Mouse (Mus musculus) midbrain, embryonic 10.5 days (tissue): ENCODE measurements around the gene Tmem125. TPM values are rescaled to one million over a fixed set of nuclear protein-coding genes. Genes with fewer than 3 reads are reported as not detected.

ENCODE experiments used
- DNase-seq: peaks from one replicate; pipeline ENCODE4 v3.0.0-alpha.2; 2017; ENCODE audit warnings: low spot score
- H3K27ac ChIP-seq: fragments of 300-500 bp; sonication (generic); replicated peaks from 2 replicates; pipeline ENCODE4 v1.5.1; 2016; ENCODE audit warnings: mild to moderate bottlenecking
- H3K27me3 ChIP-seq: fragments of 300-500 bp; sonication (generic); 2 replicates; pipeline ENCODE4 v1.6.1; 2016; ENCODE audit warnings: low read depth, mild to moderate bottlenecking; ENCODE audit not compliant: poor library complexity, severe bottlenecking
- H3K36me3 ChIP-seq: fragments of 300-500 bp; sonication (generic); 2 replicates; pipeline ENCODE4 v1.6.1; 2016; ENCODE audit warnings: mild to moderate bottlenecking, moderate library complexity
- H3K4me1 ChIP-seq: fragments of 300-500 bp; sonication (generic); 2 replicates; pipeline ENCODE4 v1.6.1; 2016
- H3K4me3 ChIP-seq: fragments of 300-500 bp; sonication (generic); 2 replicates; pipeline ENCODE4 v1.5.1; 2016; ENCODE audit warnings: mild to moderate bottlenecking, moderate library complexity
- H3K9me3 ChIP-seq: fragments of 300-500 bp; sonication (generic); replicated peaks from 2 replicates; pipeline ENCODE4 v1.6.1; 2016; ENCODE audit warnings: mild to moderate bottlenecking
- WGBS: fragments of 180-500 bp; shearing (Covaris S2); methylation state at CpG from one replicate; pipeline ENCODE4 v1.1.7; 2016; 5-methylcytosine and 5-hydroxymethylcytosine counted together
- polyA plus RNA-seq: library from polyadenylated mRNA; unstranded; fragments of >200 nt; fragmentation: Nextera tagmentation; extraction: Ambion mirVana; gene quantifications from 2 replicates; pipeline ENCODE4 v1.2.1, GENCODE M21; 2016

Tmem125 gene
- polyA plus RNA-seq: 0.28 and 0.30 TPM in 2 replicates

- Histone ChIP-seq H3K27ac (no peak within 1 kb of the TSS), H3K4me3 (peak within 1 kb of the TSS; percentile 46), H3K36me3 (no peaks in the 10 kb centered on the region), H3K27me3 (peaks cover 50% of the 10 kb centered on the region), H3K9me3 (peaks cover 3% of the 10 kb centered on the region; the same call in 1 of the 2 replicates), H3K4me1 (peaks cover 29% of the 10 kb centered on the region)
- no peak for DNase-seq
- 1% methylated on average over 24 of the region's 24 CpGs for WGBS
Observed at GRCm38 (mm10) chr4:118543592-118544260, at the start of gene Tmem125. TSS of gene Tmem125 (minus strand) at chr4:118544044.

- WGBS: 4% methylated on average over 7 of the region's 7 CpGs
- Histone ChIP-seq H3K36me3 (no peaks in the 10 kb centered on the region), H3K9me3 (no peaks in the 10 kb centered on the region), H3K4me3 (peak overlapping the region; percentile 18; the same call in 1 of the 2 replicates), H3K27me3 (peaks cover 6% of the 10 kb centered on the region), H3K27ac (peak overlapping the region; percentile 61), H3K4me1 (peaks cover 28% of the 10 kb centered on the region)
- peak; percentile 33 for DNase-seq
Observed at GRCm38 (mm10) chr4:118589733-118590130, 45.9 kb upstream of the Tmem125 start.

- no peaks in the 10 kb centered on the region for H3K36me3 ChIP-seq
- peak overlapping the region; percentile 61 for H3K27ac ChIP-seq
- WGBS: 62% methylated on average over 12 of the region's 12 CpGs
Observed at GRCm38 (mm10) chr4:118589053-118589732, 45.3 kb upstream of the Tmem125 start.

GRCm38 (mm10) chr4:118582629-118583028, 38.8 kb upstream of the Tmem125 start:
- no peak overlapping the region for H3K4me3 ChIP-seq
- no peaks in the 10 kb centered on the region for H3K36me3 ChIP-seq
- 95% methylated on average over 8 of the region's 8 CpGs for WGBS
- H3K27ac ChIP-seq: no peak overlapping the region
- H3K4me1 ChIP-seq: peaks cover 15% of the 10 kb centered on the region
- no peaks in the 10 kb centered on the region for H3K27me3 ChIP-seq
- 0 out of 2 replicates have a peak, but pooled peaks cover 3% of the 10 kb centered on the region for H3K9me3 ChIP-seq
- no peak for DNase-seq

More at GRCm38 (mm10) chr4:118589053-118589732, 45.3 kb upstream of the Tmem125 start:
- Histone ChIP-seq H3K9me3 (no peaks in the 10 kb centered on the region), H3K4me3 (peak overlapping the region; percentile 18; the same call in 1 of the 2 replicates), H3K27me3 (peaks cover 6% of the 10 kb centered on the region), H3K4me1 (peaks cover 28% of the 10 kb centered on the region)
- DNase-seq: no peak

GRCm38 (mm10) chr4:118581508-118581907, 37.7 kb upstream of the Tmem125 start:
- 0 out of 2 replicates have a peak, but pooled peaks cover 3% of the 10 kb centered on the region for H3K9me3 ChIP-seq
- peak overlapping the region; percentile 63 for H3K27ac ChIP-seq
- WGBS: 46% methylated on average over 11 of the region's 11 CpGs
- H3K4me1 ChIP-seq: peaks cover 8% of the 10 kb centered on the region
- no peak for DNase-seq
- no peaks in the 10 kb centered on the region for H3K36me3 ChIP-seq
- H3K27me3 ChIP-seq: peaks cover 7% of the 10 kb centered on the region
- no peak overlapping the region for H3K4me3 ChIP-seq

GRCm38 (mm10) chr4:118579313-118579712, 35.5 kb upstream of the Tmem125 start:
- peaks cover 8% of the 10 kb centered on the region for H3K4me1 ChIP-seq
- no peak overlapping the region for H3K27ac ChIP-seq
- WGBS: 50% methylated on average over 13 of the region's 13 CpGs
- H3K36me3 ChIP-seq: no peaks in the 10 kb centered on the region
- DNase-seq: peak; percentile 26
- 0 out of 2 replicates have a peak, but pooled peaks cover 3% of the 10 kb centered on the region for H3K9me3 ChIP-seq
- no peak overlapping the region for H3K4me3 ChIP-seq
- H3K27me3 ChIP-seq: peaks cover 10% of the 10 kb centered on the region

- peaks cover 10% of the 10 kb centered on the region for H3K27me3 ChIP-seq
- no peak overlapping the region for H3K27ac ChIP-seq
- H3K9me3 ChIP-seq: 0 out of 2 replicates have a peak, but pooled peaks cover 3% of the 10 kb centered on the region
- H3K36me3 ChIP-seq: no peaks in the 10 kb centered on the region
- H3K4me1 ChIP-seq: no peaks in the 10 kb centered on the region
- whole genome bisulfite sequencing: 10% methylated on average over 6 of the region's 6 CpGs
- H3K4me3 ChIP-seq: no peak overlapping the region
- peak; percentile 90 for DNase-seq
Observed at GRCm38 (mm10) chr4:118576097-118576496, 32.3 kb upstream of the Tmem125 start.

GRCm38 (mm10) chr4:118571441-118571840, 27.6 kb upstream of the Tmem125 start:
- Histone ChIP-seq H3K27ac (no peak overlapping the region), H3K9me3 (no peaks in the 10 kb centered on the region), H3K27me3 (peaks cover 12% of the 10 kb centered on the region), H3K4me3 (no peak overlapping the region), H3K36me3 (no peaks in the 10 kb centered on the region), H3K4me1 (no peaks in the 10 kb centered on the region)
- no peak for DNase-seq
- 88% methylated on average over 14 of the region's 15 CpGs for WGBS

GRCm38 (mm10) chr4:118569320-118569719, 25.5 kb upstream of the Tmem125 start:
- Histone ChIP-seq H3K27ac (0 out of 2 replicates have a peak overlapping the region, but pooled peaks have one; percentile 9), H3K4me1 (peaks cover 8% of the 10 kb centered on the region)

GRCm38 (mm10) chr4:118568709-118569108, 24.9 kb upstream of the Tmem125 start:
- DNase-seq: no peak
- Histone ChIP-seq H3K27me3 (peaks cover 10% of the 10 kb centered on the region), H3K4me3 (no peak overlapping the region), H3K4me1 (peaks cover 13% of the 10 kb centered on the region), H3K36me3 (no peaks in the 10 kb centered on the region), H3K27ac (0 out of 2 replicates have a peak overlapping the region, but pooled peaks have one; percentile 9), H3K9me3 (no peaks in the 10 kb centered on the region)
- 78% methylated on average over 10 of the region's 10 CpGs for WGBS

More at GRCm38 (mm10) chr4:118569320-118569719, 25.5 kb upstream of the Tmem125 start:
- H3K27me3 ChIP-seq: peaks cover 10% of the 10 kb centered on the region
- H3K9me3 ChIP-seq: no peaks in the 10 kb centered on the region
- H3K4me3 ChIP-seq: no peak overlapping the region
- H3K36me3 ChIP-seq: no peaks in the 10 kb centered on the region
- DNase-seq: no peak
- WGBS: 73% methylated on average over 23 of the region's 23 CpGs

- 33% methylated on average over 7 of the region's 7 CpGs for WGBS
- DNase-seq: peak; percentile 50
- no peak overlapping the region for H3K4me3 ChIP-seq
- peaks cover 13% of the 10 kb centered on the region for H3K4me1 ChIP-seq
- peaks cover 10% of the 10 kb centered on the region for H3K27me3 ChIP-seq
- H3K36me3 ChIP-seq: no peaks in the 10 kb centered on the region
- H3K27ac ChIP-seq: no peak overlapping the region
- H3K9me3 ChIP-seq: 0 out of 2 replicates have a peak, but pooled peaks cover 7% of the 10 kb centered on the region
Observed at GRCm38 (mm10) chr4:118566161-118566676, 22.4 kb upstream of the Tmem125 start.

GRCm38 (mm10) chr4:118564926-118565279, 21.1 kb upstream of the Tmem125 start:
- peak overlapping the region; percentile 50 for H3K27ac ChIP-seq
- 46% methylated on average over 3 of the region's 3 CpGs for WGBS
- H3K4me1 ChIP-seq: peaks cover 13% of the 10 kb centered on the region
- no peak for DNase-seq
- H3K9me3 ChIP-seq: 0 out of 2 replicates have a peak, but pooled peaks cover 7% of the 10 kb centered on the region
- peaks cover 10% of the 10 kb centered on the region for H3K27me3 ChIP-seq
- H3K4me3 ChIP-seq: no peak overlapping the region; the same call in 1 of the 2 replicates
- H3K36me3 ChIP-seq: no peaks in the 10 kb centered on the region
